Mouse (Mus musculus) embryonic facial prominence, embryonic 14.5 days (tissue): ENCODE results near the gene Map3k6. TPM values are rescaled to one million over a fixed set of nuclear protein-coding genes. Genes with fewer than 3 reads are reported as not detected.

Experiments
- ATAC-seq: fragments of 200-750 bp; cut with Nextera tagmentation; 2 replicates; pipeline ENCODE4 v1.8.0; 2017; ENCODE audit warnings: low read depth, moderate number of reproducible peaks, moderate TSS enrichment
- DNase-seq: peaks from one replicate; pipeline ENCODE4 v3.0.0-alpha.2; 2015; ENCODE audit warnings: low spot score
- H3K27ac ChIP-seq: fragments of 300-500 bp; sonication (generic); replicated peaks from 2 replicates; pipeline ENCODE4 v1.5.1; 2014; ENCODE audit warnings: low read depth, mild to moderate bottlenecking, low read length, moderate library complexity
- H3K27me3 ChIP-seq: fragments of 300-500 bp; sonication (generic); replicated peaks from 2 replicates; pipeline ENCODE4 v1.6.1; 2014; ENCODE audit warnings: low read length; ENCODE audit not compliant: control insufficient read depth, insufficient read depth
- H3K36me3 ChIP-seq: fragments of 300-500 bp; sonication (generic); 2 replicates; pipeline ENCODE4 v1.6.1; 2014; ENCODE audit warnings: low read length, mixed read lengths; ENCODE audit not compliant: control insufficient read depth, insufficient read depth
- H3K4me1 ChIP-seq: fragments of 300-500 bp; sonication (generic); 2 replicates; pipeline ENCODE4 v1.6.1; 2014; ENCODE audit warnings: antibody characterized with exemption, low read length; ENCODE audit not compliant: control insufficient read depth, insufficient read depth
- H3K4me2 ChIP-seq: fragments of 300-500 bp; sonication (generic); 2 replicates; pipeline ENCODE4 v1.6.1; 2014; ENCODE audit warnings: low read depth, mild to moderate bottlenecking, low read length, moderate library complexity, mixed read lengths
- H3K4me3 ChIP-seq: fragments of 300-500 bp; sonication (generic); 2 replicates; pipeline ENCODE4 v1.5.1; 2014; ENCODE audit warnings: low read depth, mild to moderate bottlenecking, low read length
- H3K9ac ChIP-seq: fragments of 300-500 bp; sonication (generic); 2 replicates; pipeline ENCODE4 v1.6.1; 2014; ENCODE audit warnings: low read depth, mild to moderate bottlenecking, low read length, moderate library complexity, mixed read lengths
- H3K9me3 ChIP-seq: fragments of 300-500 bp; sonication (generic); 2 replicates; pipeline ENCODE4 v1.6.1; 2016; ENCODE audit warnings: low read length; ENCODE audit not compliant: control insufficient read depth
- WGBS: fragments of 180-500 bp; shearing (Covaris S2); extraction: QIAGEN DNeasy Blood & Tissue Kit; methylation state at CpG from one replicate; pipeline ENCODE4 v1.1.7; 2014; 5-methylcytosine and 5-hydroxymethylcytosine counted together
- polyA plus RNA-seq: library from polyadenylated mRNA; unstranded; fragments of >200 nt; fragmentation: Nextera tagmentation; extraction: Ambion mirVana; gene quantifications from 2 replicates; pipeline ENCODE4 v1.2.1, GENCODE M21; 2014

Gene Map3k6
- polyA plus RNA-seq, 1 experiment from 2014 or later = 7.9 TPM

- DNase-seq (no peak), ATAC-seq (no peak)
- Histone ChIP-seq H3K9me3 (no peaks in the 10 kb centered on the region), H3K9ac (no peak overlapping the region), H3K4me3 (no peak overlapping the region), H3K36me3 (peaks cover 48% of the 10 kb centered on the region), H3K27me3 (no peaks in the 10 kb centered on the region), H3K4me1 (peaks cover 6% of the 10 kb centered on the region; the same call in 1 of the 2 replicates), H3K27ac (no peak overlapping the region), H3K4me2 (no peak overlapping the region)
- 95% methylated on average over 9 of the region's 9 CpGs for WGBS
Observed at GRCm38 (mm10) chr4:133270929-133271328, 30.3 kb downstream of the Map3k6 start.

GRCm38 (mm10) chr4:133277104-133278026 lies 36.7 kb downstream of the Map3k6 start, which contains the start of gene Tmem222:
Tmem222 (minus strand) TSS chr4:133277792.
- Histone ChIP-seq H3K9ac (peak within 1 kb of the TSS; percentile 83), H3K4me3 (peak within 1 kb of the TSS; percentile 74), H3K4me1 (peaks cover 36% of the 10 kb centered on the region), H3K4me2 (peak within 1 kb of the TSS; percentile 72), H3K36me3 (no peaks in the 10 kb centered on the region; the same call in 1 of the 2 replicates), H3K27me3 (no peaks in the 10 kb centered on the region), H3K9me3 (no peaks in the 10 kb centered on the region), H3K27ac (peak within 1 kb of the TSS; percentile 87)
- under 1% methylated on average over 59 of the region's 73 CpGs for WGBS
- ATAC-seq = peak; percentile 92
- DNase-seq = peak; percentile 97

GRCm38 (mm10) chr4:133278067-133278466 lies 37.4 kb downstream of the Map3k6 start:
- peaks cover 43% of the 10 kb centered on the region for H3K4me1 ChIP-seq
- H3K4me2 ChIP-seq = peak overlapping the region; percentile 72
- no peaks in the 10 kb centered on the region for H3K27me3 ChIP-seq
- peak overlapping the region; percentile 83 for H3K9ac ChIP-seq
- 16% methylated on average over 6 of the region's 6 CpGs for WGBS
- no peaks in the 10 kb centered on the region; the same call in 1 of the 2 replicates for H3K36me3 ChIP-seq
- peak overlapping the region; percentile 87 for H3K27ac ChIP-seq
- peak overlapping the region; percentile 74 for H3K4me3 ChIP-seq
- DNase-seq (no peak), ATAC-seq (no peak)
- no peaks in the 10 kb centered on the region for H3K9me3 ChIP-seq

GRCm38 (mm10) chr4:133278482-133278881 lies 37.9 kb downstream of the Map3k6 start:
- Histone ChIP-seq H3K4me3 (peak overlapping the region; percentile 74), H3K9me3 (no peaks in the 10 kb centered on the region), H3K4me1 (peaks cover 45% of the 10 kb centered on the region), H3K9ac (peak overlapping the region; percentile 83; the same call in 1 of the 2 replicates), H3K36me3 (no peaks in the 10 kb centered on the region; the same call in 1 of the 2 replicates), H3K27ac (peak overlapping the region; percentile 87), H3K4me2 (peak overlapping the region; percentile 72), H3K27me3 (no peaks in the 10 kb centered on the region)
- DNase-seq = no peak
- WGBS = 81% methylated on average over 3 of the region's 3 CpGs
- no peak for ATAC-seq

- Histone ChIP-seq H3K4me3 (no peak overlapping the region), H3K9ac (peak overlapping the region; percentile 45; the same call in 1 of the 2 replicates), H3K4me2 (0 out of 2 replicates have a peak overlapping the region, but pooled peaks have one; percentile 16), H3K36me3 (no peaks in the 10 kb centered on the region), H3K4me1 (peaks cover 33% of the 10 kb centered on the region), H3K27me3 (no peaks in the 10 kb centered on the region), H3K27ac (peak overlapping the region; percentile 89), H3K9me3 (no peaks in the 10 kb centered on the region)
- ATAC-seq (no peak), DNase-seq (no peak)
- 27% methylated on average over 7 of the region's 7 CpGs for WGBS
Observed at GRCm38 (mm10) chr4:133281513-133281912, 40.9 kb downstream of the Map3k6 start.

GRCm38 (mm10) chr4:133281951-133282481 lies 41.4 kb downstream of the Map3k6 start:
- no peaks in the 10 kb centered on the region for H3K27me3 ChIP-seq
- peaks cover 31% of the 10 kb centered on the region for H3K4me1 ChIP-seq
- no peaks in the 10 kb centered on the region for H3K9me3 ChIP-seq
- H3K27ac ChIP-seq = peak overlapping the region; percentile 89
- no peak overlapping the region for H3K4me3 ChIP-seq
- peak; percentile 86 for DNase-seq
- H3K36me3 ChIP-seq = no peaks in the 10 kb centered on the region
- peak overlapping the region; percentile 45; the same call in 1 of the 2 replicates for H3K9ac ChIP-seq
- peak overlapping the region; percentile 16 for H3K4me2 ChIP-seq
- peak; percentile 41 for ATAC-seq
- 15% methylated on average over 5 of the region's 5 CpGs for WGBS

GRCm38 (mm10) chr4:133282656-133283055 lies 42.0 kb downstream of the Map3k6 start:
- Histone ChIP-seq H3K9me3 (no peaks in the 10 kb centered on the region), H3K4me2 (peak overlapping the region; percentile 16), H3K9ac (peak overlapping the region; percentile 15; the same call in 1 of the 2 replicates), H3K4me1 (peaks cover 31% of the 10 kb centered on the region), H3K36me3 (no peaks in the 10 kb centered on the region), H3K27ac (peak overlapping the region; percentile 89), H3K4me3 (no peak overlapping the region), H3K27me3 (no peaks in the 10 kb centered on the region)
- 27% methylated on average over 4 of the region's 4 CpGs for WGBS
- ATAC-seq (no peak), DNase-seq (no peak)

- Histone ChIP-seq H3K4me3 (no peak overlapping the region), H3K9ac (no peak overlapping the region), H3K4me1 (peaks cover 23% of the 10 kb centered on the region), H3K27ac (no peak overlapping the region), H3K36me3 (no peaks in the 10 kb centered on the region), H3K9me3 (no peaks in the 10 kb centered on the region), H3K27me3 (no peaks in the 10 kb centered on the region), H3K4me2 (no peak overlapping the region)
- ATAC-seq = no peak
- WGBS = 86% methylated on average over 3 of the region's 3 CpGs
- DNase-seq = no peak
Observed at GRCm38 (mm10) chr4:133285299-133285698, 44.7 kb downstream of the Map3k6 start.
